Mouse (Mus musculus) embryo, embryonic 10.5 days (tissue): Measurements from ENCODE around the gene Serinc2.
A peak's percentile ranks its signal among the peaks of the same experiment; 100 is the strongest.

Source experiments
- DNase-seq: peaks from one replicate; pipeline ENCODE4 v3.0.0-alpha.2; 2015; ENCODE audit warnings: low spot score

Gene Serinc2

GRCm38 (mm10) chr4:130297123-130297529 lies 18.1 kb upstream of the Serinc2 start:
- DNase-seq = peak; percentile 83

DNA sequence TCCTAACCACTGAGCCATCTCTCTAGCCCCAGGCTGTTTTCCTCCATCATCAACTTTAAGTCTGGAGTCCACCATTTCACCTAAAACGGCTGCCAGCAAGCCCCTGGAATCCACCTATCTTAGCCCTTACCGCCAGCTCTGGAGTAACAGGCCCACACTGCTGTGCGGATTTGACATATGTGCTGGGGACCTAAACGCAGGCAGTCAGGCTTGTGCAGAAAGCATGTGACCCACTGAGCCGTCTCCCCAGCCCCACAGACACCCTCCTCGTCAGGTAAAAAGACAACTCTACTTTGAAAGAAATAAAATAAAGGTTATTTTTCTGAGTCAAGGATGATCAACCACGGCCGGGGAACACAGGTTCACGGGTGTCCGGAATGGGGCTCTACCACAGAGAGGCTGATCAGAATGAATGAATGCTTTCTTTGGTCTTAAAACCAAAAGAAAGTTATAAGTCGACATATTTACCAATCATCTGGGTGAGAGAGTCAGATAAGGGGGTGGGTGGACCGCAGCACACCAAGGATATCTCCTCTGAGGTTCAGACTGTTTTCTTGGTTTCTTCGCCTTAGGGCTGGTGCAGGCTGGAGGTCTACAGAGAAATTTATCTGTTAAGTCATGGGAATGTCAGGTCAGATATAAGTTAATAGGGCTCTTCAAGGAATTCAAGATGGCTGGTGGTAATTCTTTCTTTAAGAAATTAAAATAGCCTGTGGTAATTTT lies 17.4 kb upstream of the Serinc2 start:
- no peak for DNase-seq

DNA sequence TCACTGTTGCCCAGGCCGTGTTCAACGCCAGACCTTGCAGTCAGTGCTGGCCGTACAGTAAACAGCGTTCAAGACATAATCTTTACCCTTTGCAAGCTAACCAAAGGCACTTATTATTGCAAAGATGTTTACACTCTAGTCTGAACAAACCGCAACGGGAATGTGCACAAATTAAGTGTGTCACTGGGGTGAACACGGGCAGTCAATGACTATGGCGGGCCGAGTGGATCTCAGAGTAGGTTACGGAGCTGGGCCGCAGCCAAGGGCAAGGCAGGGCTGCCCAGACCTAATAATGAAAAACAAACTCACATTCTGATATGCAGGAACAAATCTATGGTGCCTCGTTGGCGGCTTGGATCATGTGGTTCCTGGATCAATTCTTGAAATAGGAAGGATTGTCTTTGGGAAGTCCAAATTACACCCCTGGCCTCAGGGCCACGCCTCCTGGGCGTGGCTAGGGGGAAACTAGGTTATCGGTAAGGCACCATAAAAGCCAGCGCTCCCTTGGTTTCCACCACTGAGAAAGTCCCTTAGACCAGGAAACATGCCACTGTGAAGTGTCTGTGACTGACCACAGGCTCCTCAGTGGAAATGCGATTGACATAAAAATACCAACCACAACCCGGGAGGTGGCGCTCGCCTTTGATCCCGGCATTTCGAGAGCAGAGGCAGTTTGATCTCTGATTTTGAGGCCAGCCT lies 16.2 kb upstream of the Serinc2 start:
- DNase-seq = peak; percentile 42

GRCm38 (mm10) chr4:130294513-130294912 lies 15.5 kb upstream of the Serinc2 start:
- DNase-seq = no peak

GRCm38 (mm10) chr4:130292271-130292670 lies 13.3 kb upstream of the Serinc2 start:
- DNase-seq = peak; percentile 92

DNA sequence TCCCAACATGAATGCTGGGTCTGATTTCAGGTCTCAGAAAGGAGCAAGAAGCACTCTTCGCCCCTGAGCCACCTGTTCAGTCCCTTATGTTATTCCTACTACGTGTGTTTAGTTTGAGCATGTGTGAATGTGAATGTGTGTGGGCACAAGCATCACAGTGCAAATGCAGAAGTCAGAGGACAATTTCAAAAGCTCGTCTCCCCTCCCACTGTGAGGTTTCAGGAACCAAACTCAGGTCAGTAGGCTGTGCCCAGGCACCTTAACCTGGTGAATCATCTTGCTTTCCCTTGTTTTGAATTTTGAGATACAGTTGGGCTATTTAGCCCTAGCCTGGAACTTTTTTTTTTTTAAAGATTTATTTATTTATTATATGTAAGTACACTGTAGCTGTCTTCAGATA lies 10.8 kb upstream of the Serinc2 start:
- no peak for DNase-seq

- DNase-seq = no peak
Measured at GRCm38 (mm10) chr4:130286531-130286930, 7.5 kb upstream of the Serinc2 start.

- DNase-seq = no peak
Measured at GRCm38 (mm10) chr4:130283826-130284225, 4.8 kb upstream of the Serinc2 start.

DNA sequence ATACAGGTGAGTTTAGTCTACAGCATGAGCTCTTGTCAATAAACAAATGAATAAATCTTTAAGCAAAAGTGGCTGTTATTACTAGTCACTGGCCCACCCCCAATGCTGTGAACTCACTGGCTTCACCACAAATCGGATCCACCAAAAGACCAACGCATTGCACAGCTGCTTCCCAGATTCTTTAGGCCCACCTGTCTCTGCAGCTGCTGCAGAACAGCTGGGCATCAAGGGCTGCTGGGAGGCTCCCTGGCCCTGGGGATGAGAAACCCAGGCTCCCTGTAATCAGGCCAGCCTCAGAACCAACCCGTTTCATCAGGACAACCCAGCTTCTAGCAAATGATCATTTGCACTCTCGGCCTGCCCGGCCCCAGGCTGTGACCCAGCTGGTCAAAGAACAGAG lies 3.9 kb upstream of the Serinc2 start:
- no peak for DNase-seq

- no peak for DNase-seq
Measured at GRCm38 (mm10) chr4:130276573-130277176, 2.3 kb downstream of the Serinc2 start.

DNA sequence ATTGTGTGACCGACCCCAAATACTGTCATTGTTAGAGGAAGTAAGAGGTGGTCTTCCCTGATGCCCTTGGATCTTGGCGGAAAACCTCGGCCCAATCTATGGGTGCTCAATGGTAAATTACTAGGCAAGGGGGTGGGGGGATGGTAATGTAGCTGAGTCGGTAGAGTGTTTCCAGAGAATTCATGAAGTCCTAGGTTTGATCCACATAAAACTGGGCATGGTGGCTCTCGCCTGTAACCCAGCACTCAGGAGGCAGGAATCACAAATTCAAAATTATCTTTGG lies 3.2 kb downstream of the Serinc2 start:
- no peak for DNase-seq

DNA sequence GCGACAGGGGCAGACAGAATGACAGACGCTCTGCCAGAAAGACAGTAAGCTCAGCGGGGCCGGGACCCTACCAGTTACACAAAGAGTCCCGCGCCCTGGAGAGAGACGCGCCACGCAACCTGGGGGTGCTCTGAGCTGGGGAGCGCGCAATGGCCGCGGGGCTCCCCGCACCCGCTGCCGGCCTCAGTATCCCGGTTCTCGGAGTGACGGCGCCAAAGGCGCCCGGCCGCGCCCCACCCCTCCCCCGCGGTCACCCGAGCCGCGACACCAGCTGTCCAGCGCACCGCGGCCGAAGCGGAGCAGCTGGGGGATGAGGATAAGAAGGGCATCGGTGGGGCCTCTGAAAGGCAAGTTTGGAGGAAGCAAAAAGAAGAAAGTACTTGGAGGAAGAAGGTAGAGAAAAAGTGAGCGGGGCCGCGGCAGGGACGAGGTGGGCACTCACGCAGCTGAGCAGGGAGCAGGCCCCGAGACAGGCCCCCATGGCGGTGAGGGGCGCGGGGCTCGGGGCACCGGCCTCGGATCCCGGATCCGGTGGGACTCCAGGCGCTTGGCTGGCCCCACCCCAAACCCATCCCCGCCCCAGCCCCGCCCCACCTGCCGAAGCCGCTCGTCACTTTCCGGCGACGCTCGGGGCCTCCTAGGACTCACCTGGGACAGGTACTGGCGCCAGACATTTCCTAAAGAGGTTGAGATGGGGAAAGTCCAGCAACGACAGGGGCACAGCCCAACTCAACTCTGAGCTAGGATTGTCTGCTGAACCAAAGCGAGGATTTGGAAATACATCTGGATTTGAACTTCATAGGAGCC lies 3.8 kb downstream of the Serinc2 start:
- DNase-seq = peak; percentile 60

GRCm38 (mm10) chr4:130274346-130275015 lies 4.5 kb downstream of the Serinc2 start:
- DNase-seq = peak; percentile 79

DNA sequence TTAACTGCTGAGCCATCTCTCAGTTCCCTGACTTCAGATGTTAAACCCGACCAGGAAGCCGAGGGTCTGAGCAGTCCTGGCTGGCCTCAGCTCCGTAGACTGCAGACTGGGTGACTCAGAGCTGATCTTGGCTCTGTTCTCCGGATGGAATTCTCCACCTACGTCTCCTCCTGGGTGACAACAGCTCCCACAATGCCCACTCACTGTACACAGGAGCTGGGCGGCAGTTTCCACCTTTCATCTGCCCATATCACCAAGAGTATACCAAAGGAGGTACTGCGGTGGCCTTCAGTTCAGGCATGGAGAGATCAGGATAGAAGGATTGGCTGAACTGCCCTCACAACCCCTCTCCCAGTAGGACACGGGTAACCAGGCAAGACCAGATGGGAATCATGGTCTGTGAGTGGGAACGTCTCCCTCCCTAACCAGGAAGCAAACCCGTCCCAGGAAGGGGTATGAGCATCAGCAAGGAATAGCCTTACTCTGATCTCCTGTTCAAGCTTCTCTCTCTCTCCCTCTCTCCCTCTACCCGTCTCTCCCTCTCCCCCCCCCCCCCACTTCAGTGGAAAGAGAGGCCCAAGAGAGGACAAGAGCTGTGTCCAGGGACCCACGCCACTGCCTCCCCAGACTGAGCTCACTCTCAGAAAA lies 5.2 kb downstream of the Serinc2 start:
- peak; percentile 42 for DNase-seq

DNA sequence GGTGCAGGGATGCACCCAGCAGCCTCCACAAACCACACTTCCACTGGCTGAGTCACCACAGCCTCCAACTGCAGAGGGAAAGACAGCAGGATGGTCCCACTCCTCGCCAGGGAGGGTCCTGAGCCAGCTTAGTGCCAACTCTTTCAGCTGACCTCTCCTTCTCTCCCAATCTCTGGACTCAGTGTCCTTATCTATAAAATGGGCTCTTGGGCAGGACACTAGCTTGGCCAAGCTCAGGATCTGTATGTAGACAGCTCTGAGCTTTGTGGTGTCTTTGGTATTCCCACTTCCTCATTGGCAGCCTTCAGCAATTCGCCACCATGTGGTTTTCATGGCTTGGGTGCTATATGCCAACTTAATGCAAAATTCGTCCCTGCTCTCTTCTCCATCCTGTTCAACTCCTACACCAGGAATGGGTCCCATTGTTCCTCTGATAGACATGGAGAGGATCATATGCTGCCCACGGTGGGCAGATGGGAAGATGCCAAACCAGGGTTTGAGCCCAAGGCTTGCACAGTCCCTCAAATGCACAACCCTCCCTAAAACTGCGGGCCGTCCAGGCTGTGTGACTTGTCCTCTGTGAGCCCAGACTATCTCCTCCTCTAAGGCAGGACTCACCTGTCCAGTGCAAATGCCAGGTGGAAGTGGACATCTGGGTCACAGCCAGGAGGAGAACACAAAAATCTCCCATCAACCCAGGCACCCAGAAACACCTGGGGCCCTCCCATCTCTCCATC lies 8.2 kb downstream of the Serinc2 start:
- DNase-seq = no peak

DNA sequence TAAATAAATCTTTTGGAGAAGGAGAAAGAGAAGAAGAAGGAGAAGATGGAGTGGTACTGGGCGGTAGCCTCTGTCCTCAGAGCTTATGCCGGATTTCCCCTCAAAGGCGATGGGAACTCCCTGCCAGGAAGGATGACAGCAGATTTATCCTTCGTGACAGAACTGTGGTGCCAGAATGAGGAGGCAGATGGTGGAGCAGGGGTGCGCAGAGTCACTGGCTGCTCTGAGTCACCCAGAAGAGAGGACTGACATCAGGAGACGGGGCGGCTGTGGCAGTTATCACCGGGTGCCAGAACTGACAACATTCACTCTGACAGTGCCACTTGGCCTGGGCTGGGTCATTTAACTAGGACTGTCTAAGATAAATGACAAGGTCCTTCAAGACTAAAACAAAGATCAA lies 8.9 kb downstream of the Serinc2 start:
- no peak for DNase-seq

DNA sequence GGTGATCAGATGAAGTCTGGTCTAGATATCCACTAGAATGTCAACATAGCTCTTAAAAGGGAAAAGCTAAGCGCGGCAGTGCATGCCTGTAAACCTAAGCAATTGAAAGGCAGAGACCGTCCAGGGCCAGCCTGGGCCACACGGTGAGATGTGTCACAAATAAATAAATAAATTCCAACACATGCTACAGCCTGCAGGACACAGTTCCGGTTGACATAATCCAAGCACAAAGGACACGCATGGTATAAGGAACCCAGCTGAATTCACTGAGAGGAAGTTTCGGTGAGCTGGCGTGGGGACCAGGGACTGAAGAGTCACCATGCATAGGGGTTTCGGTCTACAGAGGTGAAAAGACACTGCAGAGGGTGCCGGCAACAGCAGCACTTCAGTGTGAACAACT lies 10.3 kb downstream of the Serinc2 start:
- DNase-seq = no peak

GRCm38 (mm10) chr4:130267069-130267468 lies 11.9 kb downstream of the Serinc2 start:
- DNase-seq = no peak

- DNase-seq = peak; percentile 53
Measured at GRCm38 (mm10) chr4:130266601-130267000, 12.4 kb downstream of the Serinc2 start.

DNA sequence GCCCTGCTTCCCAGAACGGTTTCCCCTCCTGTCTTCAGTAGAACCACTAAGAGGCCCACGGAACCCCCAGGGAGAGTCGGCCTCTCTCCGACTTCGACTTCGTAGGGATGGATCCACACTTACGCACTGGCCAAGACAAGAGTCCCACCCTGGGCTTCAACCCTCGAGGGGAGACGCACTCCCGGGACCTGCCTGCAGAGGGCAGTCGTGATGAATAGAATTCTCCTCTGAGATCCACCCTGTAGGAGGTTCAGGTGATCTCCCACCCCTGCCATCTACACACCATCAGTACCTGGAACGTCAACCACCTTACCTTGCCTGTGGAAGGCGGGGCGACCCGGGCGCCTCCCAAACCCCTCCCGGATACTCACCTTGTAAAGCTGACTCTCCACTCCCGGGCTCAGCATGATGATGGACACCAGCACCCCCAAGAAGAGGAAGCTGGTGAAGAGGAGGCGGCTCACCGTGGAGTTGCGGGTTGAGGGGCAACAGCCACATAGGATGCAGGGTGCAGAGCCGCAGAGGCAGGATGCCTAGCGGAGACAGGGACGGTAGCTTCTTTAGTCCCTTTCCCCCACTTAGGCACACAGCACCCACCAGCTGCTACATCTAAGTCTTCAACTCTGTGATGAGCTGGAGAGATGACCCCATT lies 14.2 kb downstream of the Serinc2 start:
- DNase-seq = peak; percentile 78
